Mouse (Mus musculus): ENCODE data around the gene Smyd3.
A peak's percentile ranks its signal among the peaks of the same experiment; 100 is the strongest.
"Not testable (repeated sequence)": the region's sequence is repeated elsewhere in the genome, so short reads cannot be mapped to it uniquely, and the experiment has no call there.

Smyd3 gene

GRCm38 (mm10) chr1:179213381-179213780 is 304.5 kb downstream of the Smyd3 start:
- DNase-seq = no peak

GRCm38 (mm10) chr1:179212295-179212694 is 305.5 kb downstream of the Smyd3 start:
- no peak for DNase-seq

DNA sequence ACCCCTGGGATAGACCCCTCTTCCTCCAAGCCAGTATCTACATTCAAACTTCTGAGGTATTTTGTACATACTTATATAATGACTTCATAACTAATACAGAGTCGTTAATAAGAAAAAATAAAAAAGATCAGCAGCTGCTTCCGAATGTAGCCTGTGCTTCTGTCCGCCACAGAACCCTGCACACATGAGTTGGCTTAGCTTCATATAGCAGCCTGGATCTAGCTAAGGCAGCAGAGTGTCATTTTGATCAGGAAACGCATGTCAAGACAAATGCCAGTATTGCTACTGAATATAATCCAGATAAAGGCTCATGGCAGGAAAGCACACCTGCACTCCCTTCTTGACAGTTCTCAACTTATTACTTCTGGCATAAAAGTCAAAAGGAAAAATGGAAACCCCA is 306.5 kb downstream of the Smyd3 start:
- no peak for DNase-seq

DNA sequence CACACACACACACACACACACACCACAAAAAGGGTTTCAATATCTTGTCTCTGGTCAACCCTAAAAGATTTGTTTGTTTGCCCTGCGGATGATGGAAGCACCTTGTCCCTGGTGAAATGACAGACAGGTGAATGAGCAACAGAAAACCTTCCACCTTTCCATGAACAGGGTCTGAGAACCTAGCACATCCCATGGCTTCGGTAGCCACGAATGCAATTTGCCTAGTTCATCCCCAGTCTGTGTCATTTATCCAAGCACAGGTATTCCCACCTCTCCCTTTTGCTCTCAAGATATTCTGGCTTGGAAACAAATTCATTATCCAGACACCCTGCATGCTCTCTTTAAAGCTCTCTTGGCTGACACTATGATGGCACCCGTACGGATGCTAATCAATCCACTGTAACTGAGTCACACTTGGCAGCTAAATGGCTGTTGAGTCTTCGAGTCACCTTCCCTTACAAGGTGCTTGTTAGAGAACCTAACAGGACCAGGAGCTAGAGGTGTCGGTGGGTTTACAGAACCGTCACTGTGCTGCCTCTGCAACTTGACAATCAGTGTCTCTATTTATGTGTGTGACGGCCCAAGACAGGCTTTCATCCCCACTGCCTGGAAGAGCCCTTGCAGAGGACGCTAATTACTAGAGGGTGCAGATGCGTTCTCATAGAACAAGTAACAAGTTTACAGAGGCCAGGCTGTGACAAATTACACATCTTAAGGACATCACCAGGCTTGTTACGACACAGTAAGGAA is 309.8 kb downstream of the Smyd3 start:
- DNase-seq = no peak

DNA sequence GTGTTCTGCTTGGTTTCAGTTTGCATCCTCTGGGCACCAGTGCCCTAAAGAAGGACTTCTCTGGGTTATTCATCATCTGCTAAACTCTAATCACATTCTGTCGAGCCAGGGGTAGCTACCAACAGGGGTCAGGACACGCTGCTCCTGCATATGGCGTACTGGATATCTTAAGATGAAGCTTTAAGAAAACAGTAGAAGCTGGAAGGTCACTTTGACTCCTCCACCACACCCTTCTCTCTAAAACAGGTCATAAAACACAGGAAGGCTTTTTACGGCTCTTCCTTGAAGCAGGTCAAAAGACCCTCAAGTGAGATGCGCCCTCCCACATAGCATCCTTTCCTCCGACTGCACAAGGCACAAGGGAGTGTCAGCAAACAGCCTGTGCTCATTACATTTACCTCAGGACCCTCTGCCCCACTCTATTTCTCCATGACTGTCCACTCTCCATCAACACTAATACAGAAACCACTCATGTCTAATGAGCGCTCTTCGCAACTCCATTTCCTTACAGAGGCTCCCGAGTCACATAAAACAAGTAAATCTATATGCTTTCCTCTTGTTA is 310.6 kb downstream of the Smyd3 start:
- DNase-seq = no peak

- DNase-seq = no peak
Observed at GRCm38 (mm10) chr1:179198517-179199200, 319.2 kb downstream of the Smyd3 start.

- no peak for DNase-seq
Observed at GRCm38 (mm10) chr1:179197821-179198516, 319.9 kb downstream of the Smyd3 start.

DNA sequence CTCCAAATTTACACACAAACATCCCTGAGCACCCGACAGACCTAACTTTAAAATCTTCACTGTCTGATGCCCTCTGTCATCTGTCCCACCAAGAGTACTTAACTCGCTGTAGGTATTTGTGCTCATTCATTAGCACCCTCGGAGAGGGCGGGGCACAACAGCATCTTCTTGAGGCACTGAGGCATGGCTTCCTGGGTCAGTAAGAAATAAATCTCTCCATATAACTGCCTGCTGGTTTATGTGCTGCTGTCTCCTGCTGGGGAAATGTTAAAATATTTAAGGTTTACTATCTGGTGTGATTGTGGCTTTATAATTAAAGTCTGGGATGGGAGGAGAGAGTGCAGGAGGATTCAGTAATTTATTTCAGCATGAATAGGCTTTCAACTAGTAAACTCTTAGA is 320.7 kb downstream of the Smyd3 start:
- no peak for DNase-seq

DNA sequence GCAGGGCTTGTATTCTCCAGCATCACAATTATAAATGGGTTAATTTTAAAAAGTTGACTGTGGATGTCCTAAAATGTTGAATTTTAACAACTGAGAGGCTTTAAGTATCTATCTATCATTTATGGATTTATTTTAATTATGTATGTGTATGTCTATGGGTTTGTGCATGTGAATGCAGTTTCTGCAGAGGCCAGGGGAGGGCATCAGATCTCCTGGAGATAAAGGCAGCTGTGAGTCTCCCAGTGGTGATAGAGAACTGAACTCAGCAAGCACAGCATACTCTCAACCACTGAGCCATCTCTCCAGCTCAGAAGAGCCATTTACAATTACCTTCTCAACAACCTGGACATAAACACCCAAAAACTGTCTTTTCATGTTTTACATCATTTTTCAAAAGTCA is 321.4 kb downstream of the Smyd3 start:
- no peak for DNase-seq

GRCm38 (mm10) chr1:179192781-179193180 is 325.1 kb downstream of the Smyd3 start:
- DNase-seq = peak; percentile 32

DNA sequence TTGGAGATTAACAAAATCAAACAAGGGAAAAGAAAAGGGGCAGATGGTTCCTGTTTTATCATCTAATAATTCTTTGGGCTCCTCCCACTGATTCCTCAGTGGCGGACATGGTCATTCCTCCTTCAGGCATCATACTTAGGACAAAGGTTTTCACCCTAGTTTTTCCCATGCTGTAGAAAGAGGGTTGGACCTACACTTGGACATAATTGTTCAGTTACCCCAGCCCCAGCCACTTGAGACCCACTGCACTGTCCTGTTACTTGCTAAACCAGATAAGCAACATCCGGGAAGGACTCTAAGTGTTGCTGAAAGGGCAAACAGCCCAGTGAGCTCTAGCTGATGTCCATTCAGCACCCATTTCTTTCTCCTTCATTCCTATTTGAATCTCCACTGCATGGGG is 327.0 kb downstream of the Smyd3 start:
- DNase-seq = no peak

GRCm38 (mm10) chr1:179187171-179187570 is 330.7 kb downstream of the Smyd3 start:
- DNase-seq = no peak

DNA sequence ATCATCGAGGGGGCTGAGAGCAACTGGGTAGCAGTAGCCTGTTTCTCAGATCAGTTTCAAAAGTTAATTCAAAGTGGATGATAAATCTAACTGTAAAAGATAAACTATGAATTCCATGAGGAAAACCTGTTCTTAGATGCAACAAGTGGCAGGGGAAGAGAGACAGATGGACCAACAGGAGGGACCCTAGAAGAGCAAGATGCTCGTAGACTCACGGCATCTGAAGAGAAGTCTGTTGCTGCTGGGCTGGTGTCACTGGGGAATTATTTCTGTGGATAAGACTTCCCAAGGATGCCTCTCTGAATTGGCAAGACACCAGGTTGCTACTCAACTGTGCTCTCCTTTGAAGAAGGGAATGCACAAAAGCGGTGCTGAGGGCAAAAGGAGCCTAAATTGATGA is 333.2 kb downstream of the Smyd3 start:
- peak; percentile 11 for DNase-seq

DNA sequence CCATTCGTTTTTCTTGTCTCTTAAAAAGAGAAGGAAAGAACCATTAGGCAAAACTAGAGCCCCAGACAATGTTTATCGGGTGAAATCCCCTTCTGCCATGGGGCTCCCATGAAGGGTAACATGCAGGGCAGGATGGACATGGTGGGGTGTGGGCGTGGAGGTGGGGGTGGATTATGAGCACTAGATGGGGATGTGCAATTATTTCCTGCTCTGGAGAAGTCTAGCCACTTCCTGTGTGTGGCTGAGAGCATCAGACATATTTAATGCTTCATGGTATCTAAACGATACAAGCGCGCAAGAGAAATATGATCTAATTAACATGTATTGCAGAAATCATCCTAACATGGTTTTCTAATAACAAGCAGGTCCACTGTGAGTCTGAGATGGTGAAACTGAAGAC is 334.3 kb downstream of the Smyd3 start:
- no peak for DNase-seq

GRCm38 (mm10) chr1:179180546-179180945 is 337.3 kb downstream of the Smyd3 start:
- no peak for DNase-seq

GRCm38 (mm10) chr1:179176861-179177658 is 340.8 kb downstream of the Smyd3 start:
- DNase-seq = no peak

GRCm38 (mm10) chr1:179174241-179174640 is 343.6 kb downstream of the Smyd3 start:
- DNase-seq = no peak

- DNase-seq = no peak
Observed at GRCm38 (mm10) chr1:179170555-179170954, 347.3 kb downstream of the Smyd3 start.

- no peak for DNase-seq
Observed at GRCm38 (mm10) chr1:179169749-179170148, 348.1 kb downstream of the Smyd3 start.

DNA sequence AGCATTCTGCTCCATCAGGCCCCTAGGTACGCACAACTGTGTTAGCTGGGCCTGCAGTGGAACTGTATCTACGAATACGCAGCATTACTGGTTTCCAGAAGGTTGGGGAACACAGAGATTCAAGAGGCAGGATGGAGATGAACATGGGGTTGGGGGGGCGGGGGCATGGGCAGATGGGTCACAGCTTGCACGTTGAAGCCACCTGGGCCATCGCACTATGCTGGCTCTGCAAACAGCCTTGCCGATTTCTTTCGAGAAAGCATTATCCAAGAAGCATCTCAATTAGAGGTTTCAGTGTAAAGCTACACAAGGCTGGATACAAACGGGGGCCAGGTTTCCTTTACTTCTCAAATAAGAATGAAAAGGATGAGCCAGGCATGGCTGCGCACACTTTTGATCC is 348.7 kb downstream of the Smyd3 start:
- DNase-seq = peak; percentile 46

DNA sequence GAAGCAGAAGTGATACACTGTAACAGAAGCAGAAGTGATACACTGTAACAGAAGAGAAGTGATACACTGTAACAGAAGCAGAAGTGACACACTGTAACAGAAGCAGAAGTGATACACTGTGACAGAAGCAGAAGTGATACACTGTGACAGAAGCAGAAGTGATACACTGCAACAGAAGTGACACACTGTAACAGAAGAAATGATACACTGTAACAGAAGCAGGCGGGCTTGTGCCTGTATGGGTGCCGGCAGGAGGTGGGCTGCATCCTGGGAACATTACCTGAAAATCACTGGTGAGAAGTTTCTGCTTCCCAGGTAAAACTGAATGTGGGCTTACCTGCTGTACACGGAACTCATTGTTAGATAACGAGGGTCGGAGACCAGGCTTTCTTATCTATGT is 353.6 kb downstream of the Smyd3 start:
- not testable (repeated sequence) for DNase-seq

DNA sequence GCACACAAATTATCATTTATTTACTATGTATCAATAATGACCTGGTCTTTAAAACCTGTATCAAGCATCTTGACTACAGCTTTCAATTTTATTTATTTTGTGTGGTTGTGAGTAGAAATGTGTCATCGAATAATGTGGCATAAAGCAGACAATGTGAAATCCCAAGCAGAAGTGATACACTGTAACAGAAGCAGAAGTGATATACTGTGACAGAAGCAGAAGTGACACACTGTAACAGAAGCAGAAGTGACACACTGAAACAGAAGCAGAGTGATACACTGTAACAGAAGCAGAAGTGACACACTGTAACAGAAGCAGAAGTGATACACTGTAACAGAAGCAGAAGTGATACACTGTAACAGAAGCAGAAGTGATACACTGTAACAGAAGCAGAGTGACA is 355.1 kb downstream of the Smyd3 start:
- not testable (repeated sequence) for DNase-seq

DNA sequence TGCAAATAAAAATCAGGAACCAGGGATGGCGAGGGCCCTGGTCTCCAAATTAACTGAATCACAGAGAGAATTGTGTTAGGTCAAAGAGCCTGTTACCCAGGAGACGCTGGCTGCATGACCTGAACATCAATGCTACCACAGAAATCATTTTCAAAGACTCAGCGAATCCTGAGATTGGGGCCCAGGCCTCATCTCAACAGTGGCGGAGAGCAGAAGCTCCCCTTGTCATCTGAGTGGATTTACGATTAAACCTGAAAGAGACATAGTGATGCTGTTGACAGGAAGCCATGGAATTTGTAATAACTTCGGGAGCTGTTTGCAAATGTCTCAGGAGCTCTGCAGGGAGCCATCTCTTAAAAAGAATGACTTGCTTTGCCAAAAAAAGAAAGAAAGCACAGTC is 355.9 kb downstream of the Smyd3 start:
- DNase-seq = no peak
